Mouse (Mus musculus) stomach, embryonic 16.5 days (tissue): ENCODE data around the gene Armc3. TPM values are rescaled to one million over a fixed set of nuclear protein-coding genes. Genes with fewer than 3 reads are reported as not detected.
A peak's percentile ranks its signal among the peaks of the same experiment; 100 is the strongest.

ENCODE experiments used
- ATAC-seq: fragments of 200-750 bp; cut with Nextera tagmentation; 2 replicates; pipeline ENCODE4 v1.8.0; 2017; ENCODE audit warnings: moderate number of reproducible peaks, moderate TSS enrichment; ENCODE audit not compliant: insufficient read depth, low FRiP score
- H3K27ac ChIP-seq: fragments of 300-500 bp; sonication (generic); 2 replicates; pipeline ENCODE4 v1.5.1; 2014; ENCODE audit warnings: low read length
- H3K27me3 ChIP-seq: fragments of 300-500 bp; sonication (generic); 2 replicates; pipeline ENCODE4 v1.6.1; 2014; ENCODE audit warnings: low read length, control low read depth, mixed read lengths; ENCODE audit not compliant: control insufficient read depth, insufficient read depth
- H3K36me3 ChIP-seq: fragments of 300-500 bp; sonication (generic); 2 replicates; pipeline ENCODE4 v1.6.1; 2014; ENCODE audit warnings: low read length; ENCODE audit not compliant: control insufficient read depth, insufficient read depth
- H3K4me1 ChIP-seq: fragments of 300-500 bp; sonication (generic); 2 replicates; pipeline ENCODE4 v1.6.1; 2014; ENCODE audit warnings: low read length, control low read depth, mixed read lengths; ENCODE audit not compliant: control insufficient read depth, insufficient read depth
- H3K4me2 ChIP-seq: fragments of 300-500 bp; sonication (generic); 2 replicates; pipeline ENCODE4 v1.6.1; 2014; ENCODE audit warnings: low read depth, low read length, mixed read lengths
- H3K4me3 ChIP-seq: fragments of 300-500 bp; sonication (generic); replicated peaks from 2 replicates; pipeline ENCODE4 v1.5.1; 2014; ENCODE audit warnings: mild to moderate bottlenecking, low read length
- H3K9ac ChIP-seq: fragments of 300-500 bp; sonication (generic); 2 replicates; pipeline ENCODE4 v1.6.1; 2014; ENCODE audit warnings: low read length
- H3K9me3 ChIP-seq: fragments of 300-500 bp; sonication (generic); replicated peaks from 2 replicates; pipeline ENCODE4 v1.6.1; 2016; ENCODE audit warnings: low read length, control low read depth; ENCODE audit not compliant: control insufficient read depth
- WGBS: fragments of 180-500 bp; shearing (Covaris S2); extraction: QIAGEN DNeasy Blood & Tissue Kit; methylation state at CpG from one replicate; pipeline ENCODE4 v1.1.7; 2014; 5-methylcytosine and 5-hydroxymethylcytosine counted together
- polyA plus RNA-seq: library from polyadenylated mRNA; unstranded; fragments of >200 nt; fragmentation: Nextera tagmentation; extraction: Ambion mirVana; gene quantifications from 2 replicates; pipeline ENCODE4 v1.2.1, GENCODE M21; 2015

The Armc3 gene
- polyA plus RNA-seq, 1 experiment from 2014 or later = 0.09 TPM

DNA sequence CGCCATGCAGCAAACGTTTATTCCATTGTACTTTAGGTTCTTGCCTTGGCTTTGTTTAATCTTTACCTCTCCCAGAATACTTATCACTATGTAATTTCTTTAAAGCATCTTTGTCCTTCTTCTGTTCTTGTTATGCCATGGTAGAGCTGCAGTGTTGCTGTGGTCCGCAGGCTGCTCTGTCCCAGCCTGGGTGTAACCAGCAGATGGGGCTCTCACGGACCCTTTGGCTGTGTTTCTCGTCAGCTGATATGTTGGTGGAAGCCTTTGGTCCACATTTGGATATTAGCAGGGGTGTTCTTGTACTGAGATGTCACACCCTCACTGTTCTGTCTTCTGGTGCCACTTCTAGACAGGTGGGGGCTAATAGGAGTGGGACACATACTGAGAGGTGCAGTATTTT is 64.3 kb downstream of the Armc3 start:
- Histone ChIP-seq H3K4me3 (no peak overlapping the region), H3K9me3 (no peaks in the 10 kb centered on the region), H3K4me1 (no peaks in the 10 kb centered on the region), H3K4me2 (no peak overlapping the region), H3K36me3 (no peaks in the 10 kb centered on the region), H3K9ac (no peak overlapping the region), H3K27me3 (no peaks in the 10 kb centered on the region), H3K27ac (no peak overlapping the region)
- ATAC-seq = no peak
- WGBS = 50% methylated on average over 5 of the region's 5 CpGs

DNA sequence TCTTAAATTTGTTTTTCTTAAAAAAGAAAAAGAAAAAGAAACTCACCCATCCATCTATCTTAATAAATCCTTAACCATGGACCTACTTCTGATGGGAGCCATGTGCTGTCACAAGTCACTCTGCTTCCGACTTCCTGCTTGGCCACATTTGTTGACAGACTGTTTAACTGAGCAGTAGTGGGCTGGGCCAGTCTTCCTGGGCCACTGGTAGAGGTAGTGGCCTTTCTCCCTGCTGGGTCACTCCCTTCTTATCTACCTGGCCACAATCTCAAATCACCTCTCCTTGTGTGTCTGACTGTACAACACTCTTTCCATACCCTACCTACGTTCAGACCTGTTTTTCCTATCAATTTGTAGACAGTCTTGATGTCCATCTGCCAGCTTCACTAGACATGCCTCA is 66.7 kb downstream of the Armc3 start:
- Histone ChIP-seq H3K9ac (no peak overlapping the region), H3K4me3 (no peak overlapping the region), H3K4me1 (no peaks in the 10 kb centered on the region), H3K4me2 (no peak overlapping the region), H3K27me3 (no peaks in the 10 kb centered on the region), H3K36me3 (no peaks in the 10 kb centered on the region), H3K27ac (no peak overlapping the region), H3K9me3 (no peaks in the 10 kb centered on the region)
- WGBS = 59% methylated on average over 2 of the region's 2 CpGs
- ATAC-seq = 0 out of 2 replicates have a peak, but pooled peaks have one; percentile 50

DNA sequence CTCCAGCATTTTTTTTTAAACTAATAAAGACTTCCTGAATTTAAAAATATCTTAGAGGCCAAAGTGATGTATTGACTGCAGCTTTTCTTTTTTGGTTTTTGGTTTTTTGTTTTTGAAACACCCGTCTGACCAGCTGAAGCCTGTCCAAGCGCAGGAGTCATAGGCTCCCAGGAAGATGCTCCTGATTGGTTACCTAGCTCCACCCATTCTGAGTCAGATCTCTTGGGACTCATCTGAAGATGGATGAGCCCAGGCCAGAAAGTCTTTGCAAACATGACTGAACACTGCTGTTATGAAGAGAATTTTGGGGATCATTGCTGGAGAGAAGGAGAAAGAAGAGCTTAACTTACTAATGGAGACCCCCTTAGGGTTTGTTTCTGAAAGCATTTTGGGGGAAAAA is 68.3 kb downstream of the Armc3 start:
- Histone ChIP-seq H3K4me2 (no peak overlapping the region), H3K4me1 (no peaks in the 10 kb centered on the region), H3K4me3 (no peak overlapping the region), H3K9ac (no peak overlapping the region), H3K27me3 (no peaks in the 10 kb centered on the region), H3K9me3 (no peaks in the 10 kb centered on the region), H3K36me3 (no peaks in the 10 kb centered on the region), H3K27ac (no peak overlapping the region)
- 46% methylated on average over 2 of the region's 2 CpGs for WGBS
- no peak for ATAC-seq

GRCm38 (mm10) chr2:19269955-19270354 is 70.9 kb downstream of the Armc3 start:
- ATAC-seq = no peak
- no peaks in the 10 kb centered on the region for H3K4me1 ChIP-seq
- H3K9ac ChIP-seq = no peak overlapping the region
- no peak overlapping the region for H3K4me3 ChIP-seq
- no peaks in the 10 kb centered on the region for H3K36me3 ChIP-seq
- H3K27ac ChIP-seq = no peak overlapping the region
- 56% methylated on average over 5 of the region's 5 CpGs for WGBS
- H3K9me3 ChIP-seq = no peaks in the 10 kb centered on the region
- H3K27me3 ChIP-seq = no peaks in the 10 kb centered on the region
- no peak overlapping the region for H3K4me2 ChIP-seq

GRCm38 (mm10) chr2:19270709-19271120 is 71.6 kb downstream of the Armc3 start:
- no peaks in the 10 kb centered on the region for H3K9me3 ChIP-seq
- no peak overlapping the region for H3K27ac ChIP-seq
- peak; percentile 68; the same call in 1 of the 2 replicates for ATAC-seq
- no peak overlapping the region for H3K4me3 ChIP-seq
- peak overlapping the region; percentile 17; the same call in 1 of the 2 replicates for H3K4me2 ChIP-seq
- no peaks in the 10 kb centered on the region for H3K4me1 ChIP-seq
- 56% methylated on average over 9 of the region's 9 CpGs for WGBS
- H3K27me3 ChIP-seq = no peaks in the 10 kb centered on the region
- no peaks in the 10 kb centered on the region for H3K36me3 ChIP-seq
- H3K9ac ChIP-seq = no peak overlapping the region; the same call in 1 of the 2 replicates

GRCm38 (mm10) chr2:19274583-19274982 is 75.5 kb downstream of the Armc3 start:
- no peak overlapping the region for H3K4me3 ChIP-seq
- no peak overlapping the region for H3K4me2 ChIP-seq
- H3K27me3 ChIP-seq = no peaks in the 10 kb centered on the region
- no peaks in the 10 kb centered on the region for H3K9me3 ChIP-seq
- ATAC-seq = no peak
- H3K36me3 ChIP-seq = no peaks in the 10 kb centered on the region
- H3K4me1 ChIP-seq = peaks cover 7% of the 10 kb centered on the region; the same call in 1 of the 2 replicates
- WGBS = 41% methylated on average over 2 of the region's 2 CpGs
- H3K9ac ChIP-seq = no peak overlapping the region
- no peak overlapping the region for H3K27ac ChIP-seq

DNA sequence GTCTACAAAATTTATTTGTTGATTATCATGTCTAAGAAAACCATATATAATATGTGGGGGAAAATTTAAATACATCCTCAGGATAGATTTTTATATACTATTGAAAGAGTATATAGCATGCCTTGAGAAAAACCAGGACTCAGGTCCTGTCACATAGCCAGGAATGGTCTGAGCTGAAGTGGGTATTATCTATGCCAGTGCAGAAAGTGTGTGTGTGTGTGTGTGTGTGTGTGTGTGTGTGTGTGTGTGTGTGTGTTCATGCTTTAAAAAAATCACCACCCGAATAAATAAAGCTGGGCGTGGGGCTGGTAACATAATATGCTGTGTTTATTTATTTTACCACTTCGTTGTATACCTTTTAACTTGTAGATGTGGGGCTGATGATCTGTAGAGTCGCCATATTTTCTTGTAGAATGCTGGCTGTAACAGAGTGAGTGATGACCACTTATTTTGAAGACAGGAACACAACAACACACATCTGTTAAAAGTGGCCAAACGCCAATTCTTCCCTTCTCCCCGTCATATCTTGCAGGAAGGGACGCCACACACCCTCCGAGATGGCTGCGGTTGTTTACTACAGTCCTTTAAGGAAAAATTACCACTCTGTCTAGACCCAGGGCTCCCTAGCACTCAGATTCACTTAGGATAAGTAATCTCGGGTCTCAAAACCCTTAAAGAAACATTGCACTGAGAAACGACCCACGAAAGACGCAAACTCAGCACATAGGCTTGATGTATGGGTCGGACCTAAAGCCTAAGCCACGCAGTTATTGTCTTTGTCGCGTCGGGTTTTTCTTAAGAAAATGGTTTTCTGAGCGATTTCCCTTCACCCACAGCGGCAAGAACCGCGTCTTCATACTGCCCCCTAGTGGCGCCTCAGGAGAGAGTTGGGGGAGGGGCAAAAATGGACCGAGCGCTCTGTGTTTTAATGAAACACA is 76.8 kb downstream of the Armc3 start:
- Histone ChIP-seq H3K4me1 (peaks cover 9% of the 10 kb centered on the region; the same call in 1 of the 2 replicates), H3K27me3 (no peaks in the 10 kb centered on the region), H3K27ac (peak overlapping the region; percentile 56), H3K9ac (peak overlapping the region; percentile 66), H3K4me2 (peak overlapping the region; percentile 66), H3K36me3 (no peaks in the 10 kb centered on the region), H3K9me3 (no peaks in the 10 kb centered on the region), H3K4me3 (peak overlapping the region; percentile 52)
- peak; percentile 70 for ATAC-seq
- 6% methylated on average over 25 of the region's 25 CpGs for WGBS

- WGBS = 80% methylated on average over 11 of the region's 11 CpGs
- Histone ChIP-seq H3K36me3 (no peaks in the 10 kb centered on the region), H3K27me3 (no peaks in the 10 kb centered on the region), H3K4me2 (no peak overlapping the region), H3K27ac (no peak overlapping the region), H3K4me1 (peaks cover 9% of the 10 kb centered on the region; the same call in 1 of the 2 replicates), H3K9ac (no peak overlapping the region), H3K9me3 (no peaks in the 10 kb centered on the region), H3K4me3 (no peak overlapping the region)
- no peak for ATAC-seq
Observed at GRCm38 (mm10) chr2:19280331-19280730, 81.2 kb downstream of the Armc3 start.

DNA sequence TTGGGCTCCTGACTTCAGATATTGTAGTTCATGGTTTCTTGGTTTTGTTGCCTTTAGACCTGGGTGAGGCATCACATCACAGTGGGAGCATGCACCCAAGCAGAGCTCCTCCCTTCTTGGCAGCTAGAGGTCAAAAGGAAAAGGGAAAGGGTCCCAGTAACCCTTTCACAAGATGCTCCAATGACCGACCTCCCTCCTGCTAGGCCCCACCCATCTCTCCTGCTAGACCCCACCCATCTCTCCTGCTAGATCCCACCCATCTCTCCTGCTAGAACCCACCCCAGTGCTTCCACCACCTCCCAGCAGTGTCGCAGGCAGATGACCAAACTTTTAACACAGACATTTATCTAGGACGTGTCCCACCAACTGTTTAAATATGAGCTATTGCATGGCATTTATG is 93.3 kb downstream of the Armc3 start:
- H3K27me3 ChIP-seq = no peaks in the 10 kb centered on the region
- H3K4me1 ChIP-seq = no peaks in the 10 kb centered on the region
- ATAC-seq = no peak
- no peaks in the 10 kb centered on the region for H3K36me3 ChIP-seq
- 37% methylated on average over 3 of the region's 3 CpGs for WGBS
- H3K4me2 ChIP-seq = no peak overlapping the region
- H3K9ac ChIP-seq = no peak overlapping the region
- H3K4me3 ChIP-seq = no peak overlapping the region
- H3K9me3 ChIP-seq = no peaks in the 10 kb centered on the region
- no peak overlapping the region for H3K27ac ChIP-seq
